Mouse (Mus musculus) forebrain, postnatal 0 days (tissue): ENCODE results near the gene Fbxo42. TPM values are rescaled to one million over a fixed set of nuclear protein-coding genes. Genes with fewer than 3 reads are reported as not detected.
"Not testable (repeated sequence)": the region's sequence is repeated elsewhere in the genome, so short reads cannot be mapped to it uniquely, and the experiment has no call there.

Source experiments
- ATAC-seq: fragments of 200-750 bp; cut with Nextera tagmentation; 2 replicates; pipeline ENCODE4 v1.8.0; 2017; ENCODE audit warnings: mild to moderate bottlenecking, moderate library complexity
- DNase-seq: peaks from one replicate; pipeline ENCODE4 v3.0.0-alpha.2; 2015
- H3K27ac ChIP-seq: fragments of 300-500 bp; sonication (generic); 2 replicates; pipeline ENCODE4 v1.5.1; 2014; ENCODE audit warnings: low read depth, mild to moderate bottlenecking, antibody characterized with exemption, low read length, moderate library complexity, mixed read lengths
- H3K27me3 ChIP-seq: fragments of 300-500 bp; sonication (generic); 2 replicates; pipeline ENCODE4 v1.6.1; 2014; ENCODE audit warnings: mild to moderate bottlenecking, low read length, mixed read lengths; ENCODE audit not compliant: insufficient read depth
- H3K36me3 ChIP-seq: fragments of 300-500 bp; sonication (generic); 2 replicates; pipeline ENCODE4 v1.6.1; 2014; ENCODE audit warnings: mild to moderate bottlenecking, moderate library complexity; ENCODE audit not compliant: insufficient read depth
- H3K4me1 ChIP-seq: fragments of 300-500 bp; sonication (generic); 2 replicates; pipeline ENCODE4 v1.6.1; 2014; ENCODE audit warnings: antibody characterized with exemption; ENCODE audit not compliant: insufficient read depth
- H3K4me2 ChIP-seq: fragments of 300-500 bp; sonication (generic); 2 replicates; pipeline ENCODE4 v1.6.1; 2014; ENCODE audit warnings: low read depth, mild to moderate bottlenecking, moderate library complexity
- H3K4me3 ChIP-seq: fragments of 300-500 bp; sonication (generic); 2 replicates; pipeline ENCODE4 v1.5.1; 2014; ENCODE audit warnings: low read depth, low read length, mixed read lengths
- H3K9ac ChIP-seq: fragments of 300-500 bp; sonication (generic); 2 replicates; pipeline ENCODE4 v1.6.1; 2014; ENCODE audit warnings: mild to moderate bottlenecking
- H3K9me3 ChIP-seq: fragments of 300-500 bp; sonication (generic); 2 replicates; pipeline ENCODE4 v1.6.1; 2016; ENCODE audit warnings: low read length
- CTCF ChIP-seq: sonication (generic); IDR thresholded peaks from 2 replicates; pipeline ENCODE4 v1.5.1; 2016; ENCODE audit warnings: antibody characterized with exemption, control low read depth, low read depth
- WGBS: fragments of 180-500 bp; shearing (Covaris S2); extraction: QIAGEN DNeasy Blood & Tissue Kit; methylation state at CpG from one replicate; pipeline ENCODE4 v1.1.7; 2014; 5-methylcytosine and 5-hydroxymethylcytosine counted together
- polyA plus RNA-seq: library from polyadenylated mRNA; unstranded; fragments of >200 nt; fragmentation: Nextera tagmentation; extraction: Ambion mirVana; gene quantifications from 2 replicates; pipeline ENCODE4 v1.2.1, GENCODE M21; 2015
- total RNA-seq: library from RNA; depleted of rRNA; stranded (reverse); fragments of >200 nt; gene quantifications from 2 replicates; pipeline ENCODE4 v1.2.3, GENCODE M21; 2014

Fbxo42 gene
- total and polyA plus RNA-seq, 2 experiments from 2014 or later = 13.1 to 18.0 TPM

- WGBS = 24% methylated on average over 9 of the region's 9 CpGs
- ATAC-seq = no peak
- no peak overlapping the region for H3K4me3 ChIP-seq
- no peaks in the 10 kb centered on the region for H3K27me3 ChIP-seq
- H3K9ac ChIP-seq = no peak overlapping the region
- H3K4me2 ChIP-seq = no peak overlapping the region
- no peaks in the 10 kb centered on the region for H3K36me3 ChIP-seq
- H3K27ac ChIP-seq = no peak overlapping the region
- DNase-seq = peak; percentile 82
- TF ChIP-seq CTCF = peak; percentile 95
- H3K9me3 ChIP-seq = no peaks in the 10 kb centered on the region
- H3K4me1 ChIP-seq = peaks cover 12% of the 10 kb centered on the region; the same call in 1 of the 2 replicates
These were observed 5.4 kb upstream of the Fbxo42 start for GRCm38 (mm10) chr4:141142285-141142811.

DNA sequence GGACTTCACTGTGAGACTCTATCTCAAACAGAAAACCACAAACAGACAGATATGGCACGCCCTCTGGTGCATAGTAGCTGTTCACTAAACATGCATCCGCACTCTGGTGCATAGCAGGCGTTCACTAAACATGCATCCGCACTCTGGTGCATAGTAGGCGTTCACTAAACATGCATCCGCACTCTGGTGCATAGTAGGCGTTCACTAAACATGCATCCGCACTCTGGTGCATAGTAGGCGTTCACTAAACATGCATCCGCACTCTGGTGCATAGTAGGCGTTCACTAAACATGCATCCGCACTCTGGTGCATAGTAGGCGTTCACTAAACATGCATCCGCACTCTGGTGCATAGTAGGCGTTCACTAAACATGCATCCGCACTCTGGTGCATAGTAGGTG, 2.6 kb upstream of the Fbxo42 start:
- H3K4me2 ChIP-seq, ATAC-seq, H3K4me3 ChIP-seq, H3K36me3 ChIP-seq, H3K9me3 ChIP-seq, H3K27me3 ChIP-seq, DNase-seq, H3K9ac ChIP-seq, H3K27ac ChIP-seq: not testable (repeated sequence)
- H3K4me1 ChIP-seq = peaks cover 19% of the 10 kb centered on the region
- 94% methylated on average over 9 of the region's 16 CpGs for WGBS

GRCm38 (mm10) chr4:141146491-141147033, 1.2 kb upstream of the Fbxo42 start:
- ATAC-seq (no peak), DNase-seq (no peak)
- Histone ChIP-seq H3K9me3 (no peaks in the 10 kb centered on the region), H3K27ac (no peak overlapping the region), H3K4me1 (peaks cover 19% of the 10 kb centered on the region), H3K36me3 (no peaks in the 10 kb centered on the region), H3K9ac (no peak overlapping the region), H3K27me3 (no peaks in the 10 kb centered on the region), H3K4me3 (no peak overlapping the region), H3K4me2 (0 out of 2 replicates have a peak overlapping the region, but pooled peaks have one; percentile 57)
- 94% methylated on average over 6 of the region's 6 CpGs for WGBS
- no peak for TF ChIP-seq CTCF

DNA sequence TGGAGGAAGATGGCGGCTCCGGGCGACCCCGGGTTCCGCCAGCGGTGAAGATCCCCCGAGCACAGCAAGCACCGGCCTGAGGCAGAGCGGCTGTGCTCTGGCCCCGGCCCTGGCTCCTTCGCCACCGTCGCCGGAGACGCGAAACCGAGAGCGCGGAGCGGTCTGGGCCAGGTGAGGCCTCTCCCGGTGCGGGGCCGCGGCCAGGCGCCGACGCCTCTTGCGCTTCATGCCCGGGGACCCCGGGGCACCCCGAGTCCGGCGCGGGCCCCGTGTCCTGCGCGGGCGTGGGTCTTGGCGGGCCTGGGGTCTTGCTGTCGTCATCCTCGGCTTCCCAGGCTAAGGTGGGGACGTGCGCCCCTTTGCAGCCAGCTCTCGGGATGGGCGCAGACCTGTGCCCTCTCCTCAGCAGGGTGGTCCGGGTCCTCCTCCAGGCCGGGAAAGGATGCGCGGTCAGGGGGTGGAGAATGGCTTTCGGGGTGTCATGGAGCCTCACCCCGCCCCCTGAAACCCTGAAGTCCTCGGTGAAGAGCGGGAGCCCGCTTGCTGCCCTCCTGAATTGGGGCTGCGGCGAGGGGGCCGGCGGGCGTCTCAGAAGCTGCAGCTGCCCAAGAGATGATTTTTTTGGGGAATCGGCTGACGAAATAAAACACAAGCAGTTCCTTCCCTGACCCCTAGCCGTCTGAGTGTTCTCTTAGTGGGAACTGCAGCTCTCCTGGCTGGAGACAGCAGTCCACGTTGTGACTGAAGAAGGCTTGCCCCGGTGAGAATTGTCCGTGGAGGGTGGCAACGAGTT, 492 bp downstream of the Fbxo42 start:
- Histone ChIP-seq H3K27ac (peak overlapping the region; percentile 91), H3K36me3 (0 out of 2 replicates have a peak, but pooled peaks cover 4% of the 10 kb centered on the region), H3K9me3 (no peaks in the 10 kb centered on the region), H3K4me2 (peak overlapping the region; percentile 57), H3K27me3 (no peaks in the 10 kb centered on the region), H3K4me3 (peak overlapping the region; percentile 99), H3K4me1 (peaks cover 19% of the 10 kb centered on the region), H3K9ac (peak overlapping the region; percentile 99)
- DNase-seq (peak; percentile 52), ATAC-seq (peak; percentile 72)
- under 1% methylated on average over 66 of the region's 66 CpGs for WGBS
- peak; percentile 18; the same call in 1 of the 2 replicates for TF ChIP-seq CTCF

DNA sequence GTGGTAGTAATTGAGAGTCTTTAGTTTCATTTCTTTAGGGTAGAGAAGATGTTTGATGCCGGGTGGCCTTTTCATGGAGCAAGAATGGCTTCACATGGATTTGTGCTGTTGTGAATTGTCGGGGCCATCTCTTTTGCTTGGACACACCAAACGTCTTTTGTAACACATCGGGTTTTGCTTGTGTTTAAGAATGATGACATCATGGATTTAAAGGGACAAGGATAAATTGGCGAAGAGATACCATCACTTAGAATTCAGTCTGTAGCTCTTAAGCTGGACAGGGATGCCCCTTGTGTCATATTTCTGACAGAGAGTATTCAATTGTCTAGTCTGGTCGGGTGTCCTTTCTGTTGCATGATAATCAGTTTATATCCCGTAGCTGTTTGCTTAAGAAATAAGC, 1.4 kb downstream of the Fbxo42 start:
- Histone ChIP-seq H3K4me3 (peak overlapping the region; percentile 99), H3K4me1 (peaks cover 19% of the 10 kb centered on the region), H3K27me3 (no peaks in the 10 kb centered on the region), H3K9me3 (no peaks in the 10 kb centered on the region), H3K9ac (peak overlapping the region; percentile 99), H3K27ac (no peak overlapping the region), H3K36me3 (0 out of 2 replicates have a peak, but pooled peaks cover 4% of the 10 kb centered on the region), H3K4me2 (peak overlapping the region; percentile 57)
- DNase-seq = no peak
- WGBS = 10% methylated on average over 7 of the region's 7 CpGs
- TF ChIP-seq CTCF = no peak
- ATAC-seq = no peak

DNA sequence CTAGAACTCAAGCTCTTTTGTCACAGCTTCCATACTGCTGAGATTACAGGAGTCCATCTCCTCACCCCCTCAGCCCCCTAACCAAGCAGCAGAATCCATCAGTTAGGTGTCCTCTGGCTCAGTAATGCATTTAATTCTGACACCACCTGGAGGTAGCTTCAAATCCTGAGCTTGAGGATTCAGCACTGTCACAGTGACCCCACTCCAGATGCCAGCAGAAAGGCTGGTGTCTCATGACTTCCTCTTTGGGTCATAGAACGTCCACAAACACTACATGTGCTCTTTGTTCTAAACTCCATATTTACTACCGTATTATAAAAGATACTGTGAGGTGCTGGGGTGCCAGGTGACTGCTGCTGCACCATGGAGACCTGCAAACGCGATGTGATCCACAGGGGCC, 9.8 kb downstream of the Fbxo42 start:
- no peaks in the 10 kb centered on the region for H3K27me3 ChIP-seq
- no peak for TF ChIP-seq CTCF
- H3K27ac ChIP-seq = no peak overlapping the region
- H3K36me3 ChIP-seq = 0 out of 2 replicates have a peak, but pooled peaks cover 4% of the 10 kb centered on the region
- H3K9me3 ChIP-seq = no peaks in the 10 kb centered on the region
- WGBS = 84% methylated on average over 4 of the region's 4 CpGs
- H3K4me2 ChIP-seq = no peak overlapping the region
- ATAC-seq (no peak), DNase-seq (no peak)
- no peaks in the 10 kb centered on the region for H3K4me1 ChIP-seq
- H3K4me3 ChIP-seq = no peak overlapping the region
- H3K9ac ChIP-seq = no peak overlapping the region

DNA sequence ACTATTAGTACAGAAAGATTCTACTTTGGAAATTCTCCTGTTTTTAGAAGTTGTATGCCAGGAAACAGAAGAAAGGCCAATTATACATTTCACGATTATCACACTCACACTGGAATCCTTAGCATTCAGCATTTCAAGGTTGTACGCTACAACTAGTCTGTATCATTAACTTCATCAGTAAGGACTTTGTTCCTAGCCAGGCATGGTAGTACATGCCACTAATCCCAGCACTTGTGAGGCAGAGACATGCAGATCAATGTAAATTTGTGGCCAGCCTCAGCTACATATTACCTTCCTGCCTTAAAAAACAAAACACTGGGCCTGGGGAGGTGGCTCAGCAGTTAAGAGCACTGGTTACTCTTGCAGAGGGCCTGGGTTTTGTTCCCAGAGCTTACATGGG, 10.9 kb downstream of the Fbxo42 start:
- TF ChIP-seq CTCF = no peak
- DNase-seq (no peak), ATAC-seq (no peak)
- Histone ChIP-seq H3K4me1 (no peaks in the 10 kb centered on the region), H3K27me3 (no peaks in the 10 kb centered on the region), H3K9ac (no peak overlapping the region), H3K36me3 (no peaks in the 10 kb centered on the region), H3K4me2 (no peak overlapping the region), H3K9me3 (no peaks in the 10 kb centered on the region), H3K27ac (no peak overlapping the region), H3K4me3 (no peak overlapping the region)
- 79% methylated on average over 2 of the region's 2 CpGs for WGBS
